Mouse (Mus musculus) heart, postnatal 25 days (tissue): ENCODE results near the gene Zfp865. TPM values are rescaled to one million over a fixed set of nuclear protein-coding genes. Genes with fewer than 3 reads are reported as not detected.
A peak's percentile ranks its signal among the peaks of the same experiment; 100 is the strongest.

Source experiments
- DNase-seq: peaks from one replicate; pipeline ENCODE4 v3.0.0; 2022; ENCODE audit warnings: low spot score
- intact Hi-C: fragments of 180-260 bp; cut with DNase I; formaldehyde crosslinking; loops from one replicate; pipeline ENCODE4 v1.15.1; 2025
- total RNA-seq, 2 experiments: library from RNA; stranded (reverse); gene quantifications; 2 replicates each; pipeline ENCODE4 v1.2.3; 2021

Gene Zfp865
- total RNA-seq, 2 experiments from 2014 or later: 12.8 to 15.4 TPM

GRCm38 (mm10) chr7:5038940-5039339 is 18.8 kb downstream of the Zfp865 start:
- intact Hi-C loops: no loop called here
- no peak for DNase-seq

GRCm38 (mm10) chr7:5044981-5045380 is 24.8 kb downstream of the Zfp865 start:
- intact Hi-C loops: loop anchor here (10.0 kb wide), 1 partner anchor 490 kb away; no protein-coding TSS in a partner anchor
- DNase-seq: no peak

- intact Hi-C loops: loop anchor here (1.0 to 10.0 kb wide), 2 partner anchors 103 to 491 kb away; no protein-coding TSS in a partner anchor
- DNase-seq: no peak
Observed at GRCm38 (mm10) chr7:5046112-5046511, 25.9 kb downstream of the Zfp865 start.

- DNase-seq: no peak
- intact Hi-C loops: loop anchor here (10.0 kb wide), 1 partner anchor 493 kb away; no protein-coding TSS in a partner anchor
Observed at GRCm38 (mm10) chr7:5047313-5047712, 27.1 kb downstream of the Zfp865 start.

- intact Hi-C loops: loop anchor here (2.0 to 5.0 kb wide), 3 partner anchors 39 to 184 kb away; partner anchors contain the start of genes Fiz1, Zfp524 and Zfp579
- peak; percentile 61 for DNase-seq
Observed at GRCm38 (mm10) chr7:5051193-5052192, 31.3 kb downstream of the Zfp865 start, which contains the start of gene Zfp580. Gene Zfp580, plus strand, starts transcription at chr7:5051538.

GRCm38 (mm10) chr7:5052438-5052837 is 32.3 kb downstream of the Zfp865 start:
- no peak for DNase-seq
- intact Hi-C loops: loop anchor here (5.0 kb wide), 2 partner anchors 40 to 185 kb away; partner anchors contain the start of genes Fiz1 and Zfp524

- intact Hi-C loops: loop anchor here (5.0 kb wide), 2 partner anchors 41 to 186 kb away; partner anchors contain the start of genes Fiz1 and Zfp524
Observed at GRCm38 (mm10) chr7:5052931-5053343, 32.8 kb downstream of the Zfp865 start.

GRCm38 (mm10) chr7:5053456-5054179 is 33.4 kb downstream of the Zfp865 start:
- DNase-seq: no peak
- intact Hi-C loops: loop anchor here (2.0 to 5.0 kb wide), 3 partner anchors 33 to 186 kb away; partner anchors contain the start of genes Ccdc106, Fiz1, Zfp524 and Zfp865

More at GRCm38 (mm10) chr7:5052931-5053343, 32.8 kb downstream of the Zfp865 start:
- DNase-seq: no peak

- intact Hi-C loops: no loop called here
Observed at GRCm38 (mm10) chr7:5056651-5057263, 36.6 kb downstream of the Zfp865 start.

GRCm38 (mm10) chr7:5057381-5057780 is 37.2 kb downstream of the Zfp865 start:
- intact Hi-C loops: no loop called here
- no peak for DNase-seq

More at GRCm38 (mm10) chr7:5056651-5057263, 36.6 kb downstream of the Zfp865 start:
- DNase-seq: no peak

GRCm38 (mm10) chr7:5057804-5058203 is 37.6 kb downstream of the Zfp865 start:
- intact Hi-C loops: no loop called here
- no peak for DNase-seq

GRCm38 (mm10) chr7:5058631-5059030 is 38.5 kb downstream of the Zfp865 start:
- no peak for DNase-seq
- intact Hi-C loops: no loop called here

GRCm38 (mm10) chr7:5059421-5059820 is 39.2 kb downstream of the Zfp865 start:
- DNase-seq: no peak
- intact Hi-C loops: no loop called here

GRCm38 (mm10) chr7:5060239-5060731 is 40.1 kb downstream of the Zfp865 start:
- DNase-seq: peak; percentile 62
- intact Hi-C loops: no loop called here

GRCm38 (mm10) chr7:5060944-5061773 is 41.0 kb downstream of the Zfp865 start:
- peak; percentile 93 for DNase-seq
- intact Hi-C loops: no loop called here

- intact Hi-C loops: loop anchor here (1.0 kb wide), 1 partner anchor 18 kb away; the partner anchor contains the start of gene Epn1
- DNase-seq: peak; percentile 87
Observed at GRCm38 (mm10) chr7:5061774-5062359, 41.7 kb downstream of the Zfp865 start, which contains the start of gene U2af2. Gene U2af2, plus strand, starts transcription at chr7:5062143.

GRCm38 (mm10) chr7:5062360-5063001 is 42.3 kb downstream of the Zfp865 start:
- intact Hi-C loops: loop anchor here (1.0 kb wide), 1 partner anchor 18 kb away; the partner anchor contains the start of gene Epn1
- DNase-seq: no peak
